Mouse (Mus musculus): ENCODE measurements around the gene Txnrd2. TPM values are rescaled to one million over a fixed set of nuclear protein-coding genes. Genes with fewer than 3 reads are reported as not detected.

Txnrd2 gene
- polyA plus RNA-seq, 1 experiment from 2014 or later, result 34.7 TPM

- Histone ChIP-seq H3K9ac (ENCODE audit: low read length) (no peak overlapping the region), H3K4me1 (ENCODE audit: control insufficient read depth in 2 of 2, insufficient read depth in 2 of 2, low read length in 2 of 2) (peaks cover 9 to 18% of the 10 kb centered on the region in 2 experiments; a peak in 3 of 4 replicates), H3K27ac (replicated peaks in 1 of 2; ENCODE audit: control insufficient read depth in 1 of 2, insufficient read depth in 1 of 2, low read depth in 2 of 2, low read length in 2 of 2) (0 out of 4 replicates have a peak overlapping the region, but pooled peaks of 1 of the 2 experiments have one; percentile 11), H3K4me2 (ENCODE audit: low read length) (peak overlapping the region; percentile 39; the same call in 1 of the 2 replicates), H3K4me3 (ENCODE audit: control insufficient read depth in 1 of 2, insufficient read depth in 1 of 2, low read depth in 1 of 2, low read length in 2 of 2) (no peak overlapping the region), H3K36me3 (ENCODE audit: control insufficient read depth, insufficient read depth, low read length) (peaks cover 12% of the 10 kb centered on the region), H3K27me3 (ENCODE audit: control insufficient read depth, insufficient read depth, low read length) (peaks cover 3% of the 10 kb centered on the region; the same call in 1 of the 2 replicates), H3K9me3 (ENCODE audit: control insufficient read depth, low read length) (no peaks in the 10 kb centered on the region)
- 21% methylated on average over 12 of the region's 12 CpGs for WGBS
- no peak for ATAC-seq (ENCODE audit: insufficient number of reproducible peaks, insufficient read depth, low FRiP score, low read depth)
These were observed 33.3 kb downstream of the Txnrd2 start for GRCm38 (mm10) chr16:18459335-18459954.

- Histone ChIP-seq H3K36me3 (ENCODE audit: control insufficient read depth, insufficient read depth, low read length) (peaks cover 12% of the 10 kb centered on the region), H3K27ac (replicated peaks in 1 of 2; ENCODE audit: control insufficient read depth in 1 of 2, insufficient read depth in 1 of 2, low read depth in 2 of 2, low read length in 2 of 2) (0 out of 4 replicates have a peak overlapping the region, but pooled peaks of 1 of the 2 experiments have one; percentile 11), H3K27me3 (ENCODE audit: control insufficient read depth, insufficient read depth, low read length) (peaks cover 3% of the 10 kb centered on the region; the same call in 1 of the 2 replicates), H3K4me1 (ENCODE audit: control insufficient read depth in 2 of 2, insufficient read depth in 2 of 2, low read length in 2 of 2) (peaks cover 9 to 18% of the 10 kb centered on the region in 2 experiments; a peak in 3 of 4 replicates), H3K4me3 (ENCODE audit: control insufficient read depth in 1 of 2, insufficient read depth in 1 of 2, low read depth in 1 of 2, low read length in 2 of 2) (no peak overlapping the region), H3K9me3 (ENCODE audit: control insufficient read depth, low read length) (no peaks in the 10 kb centered on the region), H3K4me2 (ENCODE audit: low read length) (peak overlapping the region; percentile 39; the same call in 1 of the 2 replicates), H3K9ac (ENCODE audit: low read length) (peak overlapping the region; percentile 32; the same call in 1 of the 2 replicates)
- WGBS, result 9% methylated on average over 11 of the region's 11 CpGs
- peak; percentile 57; the same call in 1 of the 2 replicates for ATAC-seq (ENCODE audit: insufficient number of reproducible peaks, insufficient read depth, low FRiP score, low read depth)
These were observed 33.8 kb downstream of the Txnrd2 start for GRCm38 (mm10) chr16:18459955-18460370.

GRCm38 (mm10) chr16:18460826-18461225, 34.6 kb downstream of the Txnrd2 start:
- no peak for ATAC-seq (ENCODE audit: insufficient number of reproducible peaks, insufficient read depth, low FRiP score, low read depth)
- Histone ChIP-seq H3K9me3 (ENCODE audit: control insufficient read depth, low read length) (no peaks in the 10 kb centered on the region), H3K9ac (ENCODE audit: low read length) (no peak overlapping the region), H3K36me3 (ENCODE audit: control insufficient read depth, insufficient read depth, low read length) (peaks cover 11% of the 10 kb centered on the region), H3K27me3 (ENCODE audit: control insufficient read depth, insufficient read depth, low read length) (peaks cover 3% of the 10 kb centered on the region; the same call in 1 of the 2 replicates), H3K4me2 (ENCODE audit: low read length) (no peak overlapping the region), H3K27ac (replicated peaks in 1 of 2; ENCODE audit: control insufficient read depth in 1 of 2, insufficient read depth in 1 of 2, low read depth in 2 of 2, low read length in 2 of 2) (no peak overlapping the region), H3K4me3 (ENCODE audit: control insufficient read depth in 1 of 2, insufficient read depth in 1 of 2, low read depth in 1 of 2, low read length in 2 of 2) (no peak overlapping the region), H3K4me1 (ENCODE audit: control insufficient read depth in 2 of 2, insufficient read depth in 2 of 2, low read length in 2 of 2) (peaks cover 9 to 18% of the 10 kb centered on the region in 2 experiments; a peak in 3 of 4 replicates)
- WGBS, result 90% methylated on average over 3 of the region's 3 CpGs

GRCm38 (mm10) chr16:18462031-18462430, 35.8 kb downstream of the Txnrd2 start:
- H3K4me1 ChIP-seq (ENCODE audit: control insufficient read depth in 2 of 2, insufficient read depth in 2 of 2, low read length in 2 of 2), result peaks cover 9 to 18% of the 10 kb centered on the region in 2 experiments; a peak in 3 of 4 replicates
- no peak overlapping the region for H3K4me3 ChIP-seq (ENCODE audit: control insufficient read depth in 1 of 2, insufficient read depth in 1 of 2, low read depth in 1 of 2, low read length in 2 of 2)
- no peaks in the 10 kb centered on the region for H3K9me3 ChIP-seq (ENCODE audit: control insufficient read depth, low read length)
- H3K9ac ChIP-seq (ENCODE audit: low read length), result no peak overlapping the region
- no peak overlapping the region for H3K4me2 ChIP-seq (ENCODE audit: low read length)
- ATAC-seq (ENCODE audit: insufficient number of reproducible peaks, insufficient read depth, low FRiP score, low read depth), result no peak
- WGBS, result 86% methylated on average over 9 of the region's 9 CpGs
- peaks cover 2% of the 10 kb centered on the region for H3K36me3 ChIP-seq (ENCODE audit: control insufficient read depth, insufficient read depth, low read length)
- H3K27me3 ChIP-seq (ENCODE audit: control insufficient read depth, insufficient read depth, low read length), result peaks cover 3% of the 10 kb centered on the region; the same call in 1 of the 2 replicates
- no peak overlapping the region for H3K27ac ChIP-seq (replicated peaks in 1 of 2; ENCODE audit: control insufficient read depth in 1 of 2, insufficient read depth in 1 of 2, low read depth in 2 of 2, low read length in 2 of 2)

- H3K9ac ChIP-seq (ENCODE audit: low read length), result no peak overlapping the region
- ATAC-seq (ENCODE audit: insufficient number of reproducible peaks, insufficient read depth, low FRiP score, low read depth), result no peak
- H3K4me1 ChIP-seq (ENCODE audit: control insufficient read depth in 2 of 2, insufficient read depth in 2 of 2, low read length in 2 of 2), result peaks cover 9 to 18% of the 10 kb centered on the region in 2 experiments; a peak in 3 of 4 replicates
- H3K9me3 ChIP-seq (ENCODE audit: control insufficient read depth, low read length), result no peaks in the 10 kb centered on the region
- no peak overlapping the region for H3K4me3 ChIP-seq (ENCODE audit: control insufficient read depth in 1 of 2, insufficient read depth in 1 of 2, low read depth in 1 of 2, low read length in 2 of 2)
- H3K36me3 ChIP-seq (ENCODE audit: control insufficient read depth, insufficient read depth, low read length), result no peaks in the 10 kb centered on the region; the same call in 1 of the 2 replicates
- H3K4me2 ChIP-seq (ENCODE audit: low read length), result no peak overlapping the region
- no peak overlapping the region for H3K27ac ChIP-seq (replicated peaks in 1 of 2; ENCODE audit: control insufficient read depth in 1 of 2, insufficient read depth in 1 of 2, low read depth in 2 of 2, low read length in 2 of 2)
- peaks cover 3% of the 10 kb centered on the region; the same call in 1 of the 2 replicates for H3K27me3 ChIP-seq (ENCODE audit: control insufficient read depth, insufficient read depth, low read length)
- WGBS, result 62% methylated on average over 8 of the region's 8 CpGs
These were observed 36.4 kb downstream of the Txnrd2 start for GRCm38 (mm10) chr16:18462598-18462997.

GRCm38 (mm10) chr16:18464271-18464670, 38.1 kb downstream of the Txnrd2 start:
- Histone ChIP-seq H3K9me3 (ENCODE audit: control insufficient read depth, low read length) (no peaks in the 10 kb centered on the region), H3K27ac (replicated peaks in 1 of 2; ENCODE audit: control insufficient read depth in 1 of 2, insufficient read depth in 1 of 2, low read depth in 2 of 2, low read length in 2 of 2) (no peak overlapping the region), H3K36me3 (ENCODE audit: control insufficient read depth, insufficient read depth, low read length) (peaks cover 7% of the 10 kb centered on the region), H3K27me3 (ENCODE audit: control insufficient read depth, insufficient read depth, low read length) (no peaks in the 10 kb centered on the region), H3K4me3 (ENCODE audit: control insufficient read depth in 1 of 2, insufficient read depth in 1 of 2, low read depth in 1 of 2, low read length in 2 of 2) (no peak overlapping the region), H3K4me2 (ENCODE audit: low read length) (no peak overlapping the region), H3K4me1 (ENCODE audit: control insufficient read depth in 2 of 2, insufficient read depth in 2 of 2, low read length in 2 of 2) (peaks cover 7 to 14% of the 10 kb centered on the region in 2 experiments; a peak in 3 of 4 replicates), H3K9ac (ENCODE audit: low read length) (no peak overlapping the region)
- 57% methylated on average over 3 of the region's 3 CpGs for WGBS
- 0 out of 2 replicates have a peak, but pooled peaks have one; percentile 41 for ATAC-seq (ENCODE audit: insufficient number of reproducible peaks, insufficient read depth, low FRiP score, low read depth)

DNA sequence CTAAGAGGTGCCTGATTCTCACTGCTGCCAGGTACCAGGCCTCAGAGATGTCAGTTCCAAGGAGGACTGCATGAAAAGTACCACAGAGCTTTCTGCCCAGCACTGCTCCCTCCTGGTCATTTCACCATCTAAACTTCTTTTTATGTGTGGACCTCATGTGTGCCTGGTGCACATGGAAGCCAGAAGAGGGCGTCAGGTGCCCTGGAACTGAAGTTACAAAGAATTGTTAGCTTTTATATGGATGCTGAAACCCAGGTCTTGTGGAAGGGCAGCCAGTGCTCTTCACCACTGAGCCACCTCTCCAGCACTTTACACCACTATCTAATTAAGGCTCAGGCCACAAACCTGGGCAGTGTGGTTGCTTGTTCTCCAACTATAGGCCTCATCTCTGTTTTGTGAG, 44.6 kb downstream of the Txnrd2 start:
- ATAC-seq (ENCODE audit: insufficient number of reproducible peaks, insufficient read depth, low FRiP score, low read depth), result no peak
- peaks cover 34% of the 10 kb centered on the region for H3K36me3 ChIP-seq (ENCODE audit: control insufficient read depth, insufficient read depth, low read length)

More for the DNA sequence above, 44.6 kb downstream of the Txnrd2 start:
- peaks cover 5 to 7% of the 10 kb centered on the region in 2 experiments; a peak in 2 of 4 replicates for H3K4me1 ChIP-seq (ENCODE audit: control insufficient read depth in 2 of 2, insufficient read depth in 2 of 2, low read length in 2 of 2)
- H3K9ac ChIP-seq (ENCODE audit: low read length), result no peak overlapping the region
- no peak overlapping the region for H3K4me3 ChIP-seq (ENCODE audit: control insufficient read depth in 1 of 2, insufficient read depth in 1 of 2, low read depth in 1 of 2, low read length in 2 of 2)
- H3K4me2 ChIP-seq (ENCODE audit: low read length), result no peak overlapping the region
- H3K9me3 ChIP-seq (ENCODE audit: control insufficient read depth, low read length), result no peaks in the 10 kb centered on the region
- H3K27me3 ChIP-seq (ENCODE audit: control insufficient read depth, insufficient read depth, low read length), result no peaks in the 10 kb centered on the region
- no peak overlapping the region for H3K27ac ChIP-seq (replicated peaks in 1 of 2; ENCODE audit: control insufficient read depth in 1 of 2, insufficient read depth in 1 of 2, low read depth in 2 of 2, low read length in 2 of 2)
- WGBS, result 23% methylated on average over 1 of the region's 1 CpGs
